Mouse (Mus musculus) testis, postnatal 10 days (tissue): ENCODE measurements around the gene Skor1.
A peak's percentile ranks its signal among the peaks of the same experiment; 100 is the strongest.

ENCODE experiments used
- DNase-seq: peaks from one replicate; pipeline ENCODE4 v3.0.0; 2021; ENCODE audit warnings: low spot score

Skor1 gene

DNA sequence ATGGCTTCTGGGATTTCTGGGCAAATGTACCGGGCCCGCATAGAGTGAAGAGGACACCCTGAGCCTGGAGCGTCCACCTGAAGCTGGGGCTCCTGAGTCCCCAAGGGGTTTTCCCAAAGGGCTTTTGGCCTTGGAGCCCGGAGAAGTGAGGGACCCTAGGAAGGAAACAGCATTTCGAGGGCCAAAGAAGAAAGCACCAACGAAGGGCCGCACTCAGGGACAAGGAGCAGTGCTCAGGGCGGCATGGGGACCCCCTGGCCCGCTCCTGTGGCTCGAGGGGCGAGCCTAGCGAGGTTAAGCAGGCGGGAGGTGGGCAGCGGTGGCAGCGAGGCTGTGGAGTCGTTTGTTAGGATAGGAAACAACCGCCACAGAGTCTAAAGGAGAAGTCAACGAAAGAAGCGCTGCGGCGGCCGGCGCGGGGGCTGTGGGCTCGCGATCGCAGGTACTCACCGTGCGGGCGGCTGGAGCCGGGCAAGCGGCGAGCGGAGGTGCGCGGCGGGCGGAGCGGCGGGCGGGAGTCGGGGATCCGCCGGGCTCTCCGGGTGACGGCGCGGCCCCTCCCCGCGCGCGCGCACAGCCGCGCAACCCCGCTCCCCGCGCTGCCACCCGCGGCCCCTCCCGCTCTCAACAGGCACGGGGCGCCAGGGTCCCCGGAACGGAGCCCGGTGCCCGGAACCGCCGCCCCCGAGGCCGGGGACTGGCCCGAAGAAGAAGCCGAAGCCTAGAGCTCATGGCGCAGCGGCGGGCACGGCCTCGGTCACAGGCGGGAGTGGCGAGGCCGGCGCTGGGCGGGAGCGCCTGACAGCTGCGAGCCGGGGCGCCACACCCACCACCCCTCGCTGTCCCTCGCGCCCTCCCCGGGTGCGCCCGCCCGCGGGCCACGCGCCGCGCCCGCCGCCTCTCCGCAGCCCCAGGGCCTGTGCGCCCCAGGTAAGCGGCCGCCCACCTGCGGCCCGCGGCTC is at the start of gene Skor1:
TSS of gene Skor1 (minus strand) at position 552 of the 962 bp plus-strand sequence.
- peak; percentile 45 for DNase-seq

GRCm38 (mm10) chr9:63197252-63197651 is 48.5 kb upstream of the Skor1 start:
- no peak for DNase-seq

GRCm38 (mm10) chr9:63196114-63196682 is 47.4 kb upstream of the Skor1 start:
- no peak for DNase-seq

GRCm38 (mm10) chr9:63195523-63195922 is 46.8 kb upstream of the Skor1 start:
- DNase-seq = no peak

DNA sequence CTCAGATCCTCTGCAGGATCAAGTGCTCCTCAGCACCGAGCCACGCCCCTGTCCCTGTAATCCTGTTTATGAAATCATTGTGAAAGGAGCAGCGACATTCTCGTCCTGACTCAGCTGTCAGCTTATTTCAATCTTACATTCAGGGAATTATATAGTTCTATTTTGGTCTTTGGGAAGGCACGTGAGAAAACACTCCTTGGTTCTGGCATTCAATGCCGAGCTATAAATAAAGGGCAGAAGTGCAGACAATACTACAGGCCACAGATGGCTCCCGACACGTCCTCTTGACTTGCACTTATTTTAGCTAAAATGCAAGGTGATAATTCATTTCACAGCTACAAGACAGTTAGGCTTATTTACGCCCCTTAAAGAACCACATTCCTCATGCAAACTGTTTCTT is 46.0 kb upstream of the Skor1 start:
- DNase-seq = no peak

DNA sequence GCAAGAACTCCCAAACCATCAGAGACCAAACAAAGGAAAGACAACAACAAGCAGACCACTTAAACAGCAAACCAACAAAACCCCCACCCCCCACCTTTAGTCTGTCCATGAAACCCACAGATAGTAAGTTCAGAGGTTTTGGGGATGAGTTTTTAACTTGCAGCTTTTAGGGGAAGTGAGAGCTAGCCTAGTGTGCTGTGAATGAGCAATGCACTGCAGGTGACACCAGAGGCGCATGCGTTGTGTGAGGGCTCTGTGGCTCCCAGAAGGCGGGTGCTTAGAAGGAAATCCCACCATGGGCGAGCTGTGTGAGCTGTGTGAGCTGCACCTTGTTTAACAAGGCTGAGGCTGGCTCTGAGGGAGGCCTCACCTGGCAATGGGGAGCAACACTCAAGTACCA is 44.0 kb upstream of the Skor1 start:
- DNase-seq = no peak

GRCm38 (mm10) chr9:63187310-63187709 is 38.5 kb upstream of the Skor1 start:
- DNase-seq = peak; percentile 55

GRCm38 (mm10) chr9:63185249-63185648 is 36.5 kb upstream of the Skor1 start:
- no peak for DNase-seq

- DNase-seq = no peak
Measured at GRCm38 (mm10) chr9:63183864-63184263, 35.1 kb upstream of the Skor1 start.

GRCm38 (mm10) chr9:63182306-63182960 is 33.7 kb upstream of the Skor1 start:
- DNase-seq = no peak

- DNase-seq = no peak
Measured at GRCm38 (mm10) chr9:63181337-63182178, 32.8 kb upstream of the Skor1 start.

GRCm38 (mm10) chr9:63178296-63178695 is 29.5 kb upstream of the Skor1 start:
- DNase-seq = no peak

GRCm38 (mm10) chr9:63174001-63174721 is 25.4 kb upstream of the Skor1 start:
- DNase-seq = no peak

- DNase-seq = no peak
Measured at GRCm38 (mm10) chr9:63171951-63172350, 23.2 kb upstream of the Skor1 start.

DNA sequence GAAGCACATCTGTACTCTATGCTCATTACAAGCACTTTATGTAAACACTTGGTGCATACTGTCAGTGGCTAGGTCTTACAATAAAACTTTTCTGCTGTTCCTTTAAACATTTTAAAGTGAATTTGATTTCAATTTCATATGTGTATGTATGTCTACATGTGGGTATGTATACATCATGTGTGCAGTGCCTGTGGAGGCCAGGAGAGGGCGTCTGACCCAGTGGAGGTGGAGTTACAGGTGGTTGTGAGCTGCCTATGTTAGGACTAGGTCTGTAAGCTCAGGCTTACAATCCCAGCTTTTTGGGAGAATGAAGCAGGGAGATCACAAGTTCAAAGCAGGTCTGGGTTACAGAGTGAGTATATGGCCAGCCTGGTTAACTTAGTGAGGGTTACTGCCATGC is 20.4 kb upstream of the Skor1 start:
- no peak for DNase-seq

GRCm38 (mm10) chr9:63165070-63165469 is 16.3 kb upstream of the Skor1 start:
- no peak for DNase-seq

- DNase-seq = no peak
Measured at GRCm38 (mm10) chr9:63163756-63164155, 15.0 kb upstream of the Skor1 start.

DNA sequence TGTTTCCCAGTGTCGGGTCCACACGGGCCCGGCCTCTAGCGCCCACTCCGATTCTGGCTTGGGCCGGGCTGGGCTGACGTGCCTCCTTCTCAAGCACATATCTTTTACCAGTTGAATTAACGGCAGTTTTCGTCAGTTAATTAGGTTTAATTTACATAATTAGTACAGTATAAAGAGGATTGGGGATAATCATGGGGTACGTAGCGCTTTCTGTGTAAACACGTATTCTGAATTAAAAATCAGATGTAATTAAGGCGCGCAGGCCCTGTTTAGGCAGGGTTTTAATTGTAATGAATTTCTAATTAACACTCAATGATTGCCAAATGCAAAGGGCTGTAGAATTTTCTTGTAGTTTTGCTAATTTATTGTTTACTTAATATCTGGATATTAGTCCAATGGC is 3.2 kb upstream of the Skor1 start:
- no peak for DNase-seq

GRCm38 (mm10) chr9:63151072-63151870 is 2.5 kb upstream of the Skor1 start:
- peak; percentile 88 for DNase-seq

DNA sequence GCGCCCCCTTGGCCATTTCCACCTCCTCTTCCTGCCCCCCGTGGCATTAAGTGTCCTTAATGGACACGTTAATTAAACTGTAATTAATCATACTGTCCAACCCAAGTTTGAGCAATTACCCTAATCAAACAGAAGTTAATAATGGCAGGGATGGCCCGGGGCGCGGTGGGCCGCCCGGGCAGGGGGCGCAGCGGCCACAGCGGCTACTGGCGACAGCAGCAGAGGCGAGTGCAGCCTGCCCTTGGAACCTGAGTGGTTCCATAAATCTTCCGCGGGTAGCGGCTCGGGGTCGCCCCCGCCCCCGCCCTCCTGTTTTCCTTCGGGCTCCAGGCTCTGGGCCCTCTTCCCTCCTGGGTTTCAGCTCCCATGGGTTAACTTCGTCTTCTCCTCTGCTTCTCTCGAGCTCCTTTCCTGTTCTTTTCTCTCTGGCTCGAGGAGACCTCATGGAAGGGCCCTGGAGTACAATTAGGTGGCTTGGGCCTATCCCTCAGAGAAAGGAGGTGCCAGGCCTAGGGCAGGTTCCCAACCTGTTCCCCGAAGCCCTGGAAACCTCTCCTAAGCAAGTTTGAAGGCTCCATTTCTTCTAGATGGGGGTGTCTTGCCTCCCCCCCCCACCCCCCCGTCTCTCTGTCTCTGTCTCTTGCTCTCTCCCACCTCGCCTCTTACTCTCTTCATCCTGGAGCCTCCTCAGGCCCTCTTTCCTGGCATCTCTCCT is 1.5 kb upstream of the Skor1 start:
- DNase-seq = no peak
